9 mouse cellular contexts compared by ENCODE assay signal in the genomic region with DNA sequence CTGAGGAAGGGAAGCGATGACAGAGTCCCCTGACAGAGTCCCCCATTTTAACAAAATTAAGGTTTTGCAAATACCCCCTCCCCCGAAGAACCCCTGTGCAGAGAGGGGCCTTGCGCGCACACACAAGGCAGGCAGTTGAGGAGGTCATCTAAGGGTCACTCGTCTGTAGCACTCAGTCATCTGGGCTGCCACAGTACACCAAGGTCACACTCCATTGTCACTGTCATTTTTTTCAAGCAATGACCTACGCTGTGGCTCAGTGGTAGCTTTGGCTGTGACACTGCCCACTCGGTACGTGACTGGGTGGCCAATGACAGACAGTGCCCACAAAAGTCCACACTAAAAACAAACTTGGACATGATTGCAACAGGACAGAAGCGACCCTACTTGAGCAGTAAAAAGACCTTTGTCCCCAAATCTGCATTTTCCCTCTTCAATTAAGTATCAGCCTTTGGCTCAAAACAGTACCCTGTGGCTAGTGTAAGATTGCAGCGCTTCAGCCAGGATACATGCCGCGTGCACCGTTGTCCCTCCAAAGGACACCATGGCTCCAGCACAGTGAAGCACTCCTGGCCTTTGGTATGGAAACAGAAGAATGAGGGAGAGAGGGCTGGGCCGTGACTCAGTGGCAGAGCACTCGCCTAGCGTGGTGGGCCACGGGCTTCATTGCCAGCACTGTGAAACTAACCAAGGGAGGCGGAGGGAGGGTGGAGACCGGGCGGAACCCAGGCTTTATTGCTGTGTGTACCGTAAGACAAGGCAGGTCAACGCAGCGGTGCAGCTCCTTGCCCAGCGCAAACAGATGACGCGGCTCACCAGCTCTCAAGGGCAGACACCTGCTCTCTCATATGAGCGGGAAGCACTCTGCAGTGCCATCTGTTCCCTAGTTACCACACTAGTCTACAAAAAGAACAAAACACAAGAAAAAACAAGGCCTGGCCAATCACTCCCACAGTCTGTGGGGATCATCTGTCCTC. TPM values are rescaled to one million over a fixed set of nuclear protein-coding genes. Genes with fewer than 3 reads are reported as not detected.
A peak's percentile ranks its signal among the peaks of the same experiment; 100 is the strongest.
DNase-seq lines count a peak whose midpoint lies in the region; ATAC-seq and TF ChIP-seq lines count a peak whose summit lies in the region.
"Had no signal": no experiment of that assay in that cellular context is flagged by ENCODE, and none has a peak within 500 bp of the region (broad histone marks: within the 10 kb centered on the region; RNA-seq: fewer than 3 reads in every experiment).

No protein-coding gene starts in this region.

- no peak overlapping the region for H3K4me2 ChIP-seq in heart, embryonic 13.5 days
- no peak overlapping the region for H3K4me2 ChIP-seq in intestine, postnatal 0 days (replicated peaks; ENCODE audit: low read depth)
- H3K4me2 ChIP-seq: embryonic facial prominence, embryonic 15.5 days had no signal

- peak overlapping the region; percentile 45; the same call in 1 of the 2 replicates for H3K9ac ChIP-seq in heart, embryonic 13.5 days
- H3K9ac ChIP-seq in intestine, postnatal 0 days (ENCODE audit: low read depth, low read length): no peak overlapping the region
- H3K9ac ChIP-seq: embryonic facial prominence, embryonic 15.5 days had no signal

- peak overlapping the region; percentile 46 for H3K27ac ChIP-seq in heart, embryonic 13.5 days (replicated peaks)
- peak overlapping the region; percentile 50; the same call in 1 of the 2 replicates for H3K27ac ChIP-seq in intestine, postnatal 0 days (ENCODE audit: low read depth, low read length)
- peak overlapping the region; percentile 58; the same call in 1 of the 2 replicates for H3K27ac ChIP-seq in limb, embryonic 10.5 days
- H3K27ac ChIP-seq: embryonic facial prominence, embryonic 15.5 days had no signal

- no peak for TF ChIP-seq CTCF in intestine, postnatal 0 days (IDR thresholded peaks at IDR 0.05; ENCODE audit: low read depth)

- peaks cover 31% of the 10 kb centered on the region for H3K4me1 ChIP-seq in heart, embryonic 13.5 days
- no peaks in the 10 kb centered on the region for H3K4me1 ChIP-seq in intestine, postnatal 0 days (replicated peaks; ENCODE audit: control insufficient read depth, insufficient read depth, low read length)
- H3K4me1 ChIP-seq in limb, embryonic 10.5 days: peaks cover 32% of the 10 kb centered on the region

- no peak overlapping the region for H3K4me3 ChIP-seq in heart, embryonic 13.5 days
- H3K4me3 ChIP-seq in intestine, postnatal 0 days (ENCODE audit: low read depth, low read length): no peak overlapping the region
- H3K4me3 ChIP-seq in limb, embryonic 10.5 days: no peak overlapping the region
- H3K4me3 ChIP-seq: embryonic facial prominence, embryonic 15.5 days had no signal

- no peak; the same call in 1 of the 2 replicates for ATAC-seq in heart, embryonic 13.5 days (ENCODE audit: extremely low read depth, insufficient number of reproducible peaks, low FRiP score, low TSS enrichment)
- peak; percentile 81 for ATAC-seq in intestine, postnatal 0 days
- no peak for ATAC-seq in inflammation-experienced regulatory T-cells, adult 6 months

- whole genome bisulfite sequencing in heart, embryonic 13.5 days: 73% methylated on average over 27 of the region's 27 CpGs
- WGBS in intestine, postnatal 0 days: 52% methylated on average over 27 of the region's 27 CpGs
- WGBS in limb, embryonic 10.5 days: 82% methylated on average over 27 of the region's 27 CpGs

- H3K9me3 ChIP-seq in heart, embryonic 13.5 days: no peaks in the 10 kb centered on the region
- no peaks in the 10 kb centered on the region for H3K9me3 ChIP-seq in intestine, postnatal 0 days (ENCODE audit: control insufficient read depth)
- H3K9me3 ChIP-seq in limb, embryonic 10.5 days (replicated peaks): no peaks in the 10 kb centered on the region
- H3K9me3 ChIP-seq: embryonic facial prominence, embryonic 15.5 days had no signal

- H3K27me3 ChIP-seq in heart, embryonic 13.5 days (replicated peaks): no peaks in the 10 kb centered on the region
- H3K27me3 ChIP-seq in intestine, postnatal 0 days (replicated peaks; ENCODE audit: control insufficient read depth, insufficient read depth, low read length): no peaks in the 10 kb centered on the region
- H3K27me3 ChIP-seq in limb, embryonic 10.5 days (ENCODE audit: low read depth, poor library complexity, severe bottlenecking): no peaks in the 10 kb centered on the region
- H3K27me3 ChIP-seq: embryonic facial prominence, embryonic 15.5 days had no signal

- no peak for DNase-seq in heart, adult 8-10 months (ENCODE audit: low spot score)
- peak; percentile 32 for DNase-seq in brain, embryonic 18.5 days (ENCODE audit: low read depth, low spot score)
- DNase-seq in frontal cortex, adult 2 months (ENCODE audit: extremely low spot score in 1 of 2, low spot score in 1 of 2): peak; percentile 71 to 76
- DNase-seq in limb, embryonic 10.5 days (ENCODE audit: low spot score): no peak
- peak; percentile 66 to 74 for DNase-seq in right cerebral cortex, adult 2 months (ENCODE audit: low spot score in 2 of 2)

- peaks cover 49% of the 10 kb centered on the region for H3K36me3 ChIP-seq in heart, embryonic 13.5 days
- H3K36me3 ChIP-seq in intestine, postnatal 0 days (ENCODE audit: control insufficient read depth, insufficient read depth): peaks cover 43% of the 10 kb centered on the region
- peaks cover 39% of the 10 kb centered on the region for H3K36me3 ChIP-seq in limb, embryonic 10.5 days

RNA-seq across cellular contexts. Expression of a gene that starts 50.0 kb away (rescaled TPM):
- polyA plus RNA-seq in heart, embryonic 13.5 days (2015; fragmentation: Nextera tagmentation; extraction: Ambion mirVana): 8.8 and 9.7 TPM in 2 replicates
- 10 to 100 TPM in 3 of 4 experiments, 1 to 10 TPM in 1; 8.9 to 12.8 (median 11.6) TPM for total RNA-seq in heart, adult 8-10 months (2022)
- 37.8 and 38.8 TPM in 2 replicates for polyA plus RNA-seq in frontal cortex, adult 2 months (2012; rRNA removed)
- 22.4 and 26.6 TPM in 2 replicates for polyA plus RNA-seq in intestine, postnatal 0 days (2015; fragmentation: Nextera tagmentation; extraction: Ambion mirVana)
- 10.3 and 11.3 TPM in 2 replicates for polyA plus RNA-seq in limb, embryonic 10.5 days (2016; fragmentation: Nextera tagmentation; extraction: Ambion mirVana)
- 10 to 100 TPM in 1 of 3 experiments, 1 to 10 TPM in 2; 5.1 to 16.7 (median 5.2) TPM for polyA plus RNA-seq in inflammation-experienced regulatory T-cells, adult 6 months (2017; shearing (Covaris generic))

RNA-seq across cellular contexts. Expression of a gene that starts 58.6 kb away (rescaled TPM):
- polyA plus RNA-seq in heart, embryonic 13.5 days (2015; fragmentation: Nextera tagmentation; extraction: Ambion mirVana): 21.6 and 21.8 TPM in 2 replicates
- total RNA-seq in heart, adult 8-10 months (2022): 10 to 100 TPM; 14.5 to 23.5 (median 16.9) TPM
- 1.7 and 2.0 TPM in 2 replicates for polyA plus RNA-seq in frontal cortex, adult 2 months (2012; rRNA removed)
- 8.9 and 9.5 TPM in 2 replicates for polyA plus RNA-seq in intestine, postnatal 0 days (2015; fragmentation: Nextera tagmentation; extraction: Ambion mirVana)
- 15.6 and 17.6 TPM in 2 replicates for polyA plus RNA-seq in limb, embryonic 10.5 days (2016; fragmentation: Nextera tagmentation; extraction: Ambion mirVana)
- not detected for polyA plus RNA-seq in inflammation-experienced regulatory T-cells, adult 6 months (2017; shearing (Covaris generic))

Comparison
In these comparisons a context has a peak if more than half of its experiments do, and no peak if none do; other contexts are left out.
1. DNase-seq: peak in brain, embryonic 18.5 days (single experiment), frontal cortex, adult 2 months (2 of 2) and right cerebral cortex, adult 2 months (2 of 2); none in heart, adult 8-10 months (single experiment) and limb, embryonic 10.5 days (single experiment).
2. Peak in every context shown above with its lines, with median percentiles within 50 percentile points of each other: H3K27ac ChIP-seq.